Mouse (Mus musculus) liver, adult (tissue): ENCODE data around the gene Cic.

Source experiments
- GATA4 ChIP-seq: IDR thresholded peaks from 2 replicates; pipeline ENCODE4 v1.6.1; 2014; ENCODE audit warnings: mild to moderate bottlenecking, low read length; ENCODE audit not compliant: insufficient replicate concordance

Gene Cic

GRCm38 (mm10) chr7:25281734-25282601 is 14.5 kb downstream of the Cic start:
- TF ChIP-seq GATA4: no peak

DNA sequence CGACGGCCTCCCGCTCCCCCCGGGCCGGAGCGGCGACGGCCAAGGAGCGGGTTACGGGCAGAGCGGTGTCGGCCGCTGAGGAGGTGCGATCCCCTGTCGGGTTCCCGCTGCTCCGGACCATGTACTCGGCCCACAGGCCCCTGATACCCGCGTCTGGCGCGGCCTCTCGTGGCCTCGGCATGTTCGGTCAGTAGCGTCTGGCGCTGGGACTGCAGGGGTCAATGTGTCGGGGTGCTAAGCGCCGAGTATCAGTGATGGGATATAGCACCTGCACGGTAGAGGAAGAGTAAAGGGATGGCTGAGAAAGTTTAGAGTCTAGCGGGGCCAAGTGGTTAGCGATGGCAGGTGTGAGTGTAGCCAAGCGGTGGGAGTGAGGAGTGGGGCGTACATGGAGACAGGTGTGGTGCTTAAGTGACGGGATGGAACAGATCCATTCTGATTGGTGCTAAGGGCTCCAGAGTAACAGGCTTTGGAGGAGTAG is 15.3 kb downstream of the Cic start:
- TF ChIP-seq GATA4: no peak

DNA sequence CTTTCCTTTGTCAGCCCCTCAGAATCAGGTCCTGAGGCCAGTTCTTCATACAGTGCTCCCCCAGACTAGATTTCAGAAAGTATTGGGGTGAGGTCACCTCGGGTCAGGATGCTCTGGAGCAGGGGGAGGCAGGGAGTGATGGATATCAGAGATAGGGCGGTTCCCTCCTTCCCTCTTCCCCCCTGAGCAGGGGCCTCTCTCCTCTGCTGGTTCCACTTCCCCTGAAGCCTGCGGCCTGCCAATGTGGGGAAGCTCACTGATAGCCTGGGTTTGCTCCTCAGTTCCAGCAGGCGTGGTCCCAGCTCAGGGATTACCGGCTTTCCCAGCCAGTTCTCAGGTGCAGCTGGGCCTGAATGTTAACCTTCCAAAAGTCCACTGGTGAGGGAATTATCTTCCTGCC is 16.1 kb downstream of the Cic start:
- TF ChIP-seq GATA4: no peak

GRCm38 (mm10) chr7:25284171-25284570 is 16.7 kb downstream of the Cic start:
- TF ChIP-seq GATA4: no peak

- no peak for TF ChIP-seq GATA4
Measured at GRCm38 (mm10) chr7:25284766-25285165, 17.3 kb downstream of the Cic start.

GRCm38 (mm10) chr7:25285511-25286238 is 18.2 kb downstream of the Cic start:
- TF ChIP-seq GATA4: no peak

- TF ChIP-seq GATA4: no peak
Measured at GRCm38 (mm10) chr7:25286989-25287388, 19.5 kb downstream of the Cic start.

DNA sequence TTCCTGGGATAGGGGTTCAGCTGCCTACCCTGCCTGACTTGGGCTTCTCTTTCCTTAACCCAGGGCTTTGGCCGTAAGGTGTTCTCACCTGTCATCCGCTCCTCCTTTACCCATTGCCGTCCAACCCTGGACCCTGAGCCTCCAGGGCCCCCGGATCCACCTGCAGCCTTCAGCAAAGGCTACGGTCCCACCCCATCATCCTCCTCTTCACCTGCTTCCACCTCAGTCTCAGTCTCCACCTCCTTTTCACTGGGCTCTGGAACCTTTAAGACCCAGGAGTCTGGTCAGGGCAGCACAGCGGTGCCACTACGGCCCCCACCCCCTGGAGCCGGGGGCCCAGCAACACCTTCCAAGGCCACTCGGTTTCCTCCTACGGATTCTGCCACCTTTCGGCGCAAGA is 20.5 kb downstream of the Cic start:
- no peak for TF ChIP-seq GATA4

DNA sequence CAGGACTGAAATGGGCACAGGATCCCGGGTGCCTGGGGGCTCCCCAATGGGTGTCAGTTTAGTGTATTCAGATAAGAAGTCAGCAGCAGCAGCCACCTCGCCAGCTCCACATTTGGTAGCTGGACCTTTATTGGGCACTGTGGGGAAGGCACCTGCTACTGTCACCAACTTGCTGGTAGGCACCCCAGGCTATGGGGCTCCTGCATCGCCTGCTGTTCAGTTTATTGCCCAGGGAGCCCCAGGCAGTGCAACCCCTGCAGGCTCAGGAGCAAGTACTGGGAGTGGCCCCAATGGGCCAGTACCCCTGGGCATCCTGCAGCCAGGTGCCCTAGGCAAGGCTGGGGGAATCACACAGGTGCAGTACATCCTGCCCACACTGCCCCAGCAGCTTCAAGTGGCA is 21.2 kb downstream of the Cic start:
- no peak for TF ChIP-seq GATA4

GRCm38 (mm10) chr7:25289925-25290324 is 22.4 kb downstream of the Cic start:
- no peak for TF ChIP-seq GATA4

DNA sequence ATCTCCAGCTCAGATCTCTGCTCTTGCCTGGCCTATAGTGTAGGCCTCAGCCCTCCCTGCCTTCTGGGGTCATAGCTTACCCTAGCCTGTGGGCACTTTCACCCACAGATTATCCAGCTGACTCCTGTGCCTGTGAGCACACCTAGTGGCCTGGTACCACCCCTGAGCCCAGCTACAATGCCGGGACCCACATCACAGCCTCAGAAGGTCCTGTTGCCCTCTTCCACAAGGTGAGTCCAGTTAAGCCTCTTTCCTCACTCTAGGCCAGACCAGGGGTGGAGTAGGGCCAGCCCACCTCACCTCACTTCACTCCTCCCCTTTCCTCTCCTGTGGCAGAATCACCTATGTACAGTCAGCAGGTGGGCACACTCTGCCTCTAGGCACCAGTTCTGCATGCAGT is 23.0 kb downstream of the Cic start:
- TF ChIP-seq GATA4: no peak

- TF ChIP-seq GATA4: no peak
Measured at GRCm38 (mm10) chr7:25290911-25291310, 23.4 kb downstream of the Cic start.

- no peak for TF ChIP-seq GATA4
Measured at GRCm38 (mm10) chr7:25292107-25292506, 24.6 kb downstream of the Cic start.

DNA sequence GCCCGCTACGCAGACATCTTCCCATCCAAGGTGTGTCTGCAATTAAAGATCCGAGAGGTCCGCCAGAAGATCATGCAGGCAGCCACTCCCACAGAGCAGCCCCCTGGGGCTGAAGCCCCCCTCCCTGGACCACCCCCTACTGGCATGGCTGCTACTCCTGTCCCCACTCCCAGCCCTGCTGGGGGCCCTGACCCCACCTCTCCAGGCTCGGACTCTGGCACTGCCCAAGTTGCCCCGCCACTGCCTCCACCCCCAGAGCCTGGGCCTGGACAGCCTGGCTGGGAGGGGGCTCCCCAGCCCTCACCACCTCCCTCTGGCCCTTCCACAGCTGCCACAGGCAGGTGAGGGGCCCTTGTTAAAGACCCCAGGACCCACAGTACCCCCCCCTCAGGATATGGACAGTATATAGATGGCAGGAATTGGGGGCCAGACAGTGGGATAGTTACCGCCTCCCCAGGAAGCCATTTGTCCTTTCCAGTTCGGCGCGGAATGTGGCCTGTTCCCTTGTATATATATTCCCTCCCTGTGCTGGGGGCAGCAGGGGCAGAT is 25.8 kb downstream of the Cic start:
- TF ChIP-seq GATA4: no peak

GRCm38 (mm10) chr7:25294495-25294894 is 27.0 kb downstream of the Cic start:
- TF ChIP-seq GATA4: no peak
